Mouse (Mus musculus) embryo, embryonic 9.5 days (tissue): ENCODE data around the gene E330034G19Rik.
"Not testable (repeated sequence)": the region's sequence is repeated elsewhere in the genome, so short reads cannot be mapped to it uniquely, and the experiment has no call there.

Experiments
- DNase-seq: peaks from one replicate; pipeline ENCODE4 v3.0.0-alpha.2; 2017; ENCODE audit errors: extremely low spot score

The E330034G19Rik gene

DNA sequence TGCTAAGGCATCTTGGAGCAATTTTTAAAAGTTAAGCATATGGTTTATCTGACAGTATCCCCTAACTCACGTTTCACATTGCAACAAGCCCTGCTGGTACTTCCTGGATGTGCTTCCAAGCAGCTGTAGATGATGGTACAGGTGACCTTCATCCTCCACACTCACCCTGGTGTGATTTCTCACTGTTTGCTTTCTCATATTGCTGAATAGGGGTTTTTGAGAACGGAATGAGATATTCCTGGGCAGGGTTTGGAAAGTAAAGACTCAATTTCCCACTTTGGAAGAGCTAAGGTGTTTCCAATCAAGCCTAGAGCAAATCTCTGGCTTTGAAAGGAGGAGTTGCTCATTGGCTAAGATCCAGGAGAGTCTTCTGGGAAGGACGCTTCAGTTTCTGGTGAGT is at the start of gene E330034G19Rik:
Gene E330034G19Rik (plus strand): TSS at position 301 of the 400 bp plus-strand sequence.
- no peak for DNase-seq

DNA sequence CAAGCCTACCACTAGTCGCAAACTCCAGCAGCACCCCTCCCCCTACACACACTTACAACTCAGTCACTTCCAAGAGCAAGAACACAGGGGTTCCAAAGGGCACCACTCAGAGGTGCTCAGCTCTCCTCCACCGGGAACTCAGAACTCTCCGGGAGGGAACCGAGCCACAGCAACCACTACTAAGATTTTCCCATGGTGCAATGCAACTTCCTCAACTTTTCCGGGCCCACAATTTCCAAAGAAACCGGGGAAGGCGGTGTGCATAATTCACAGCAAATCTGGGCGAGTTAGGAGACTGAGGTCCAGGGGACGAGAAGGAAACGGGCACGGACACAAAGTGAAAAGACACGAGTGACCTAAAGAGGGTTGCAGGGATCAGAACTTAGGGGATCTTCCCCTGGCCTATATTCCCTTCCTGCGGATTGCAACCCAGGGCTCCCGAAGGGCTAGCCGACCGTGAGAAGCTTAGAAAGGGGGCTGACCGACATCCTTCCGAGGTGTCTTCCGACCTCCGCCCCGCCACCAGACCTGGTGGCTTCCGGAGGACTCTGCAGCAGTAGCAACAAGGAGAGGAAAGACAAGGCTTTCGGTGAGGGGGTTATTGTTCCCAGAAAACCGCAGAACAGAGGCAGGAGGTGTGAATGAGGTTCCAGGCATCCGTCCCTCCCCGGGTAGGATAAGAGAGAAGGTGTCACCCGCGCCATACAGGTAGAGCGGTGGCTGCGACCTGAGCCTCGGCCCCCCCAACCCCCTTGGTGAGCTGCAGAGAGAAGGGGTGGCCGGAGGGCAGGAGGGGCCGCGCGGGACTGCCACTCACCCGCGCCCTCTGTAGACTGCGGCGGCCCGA is 48.5 kb upstream of the E330034G19Rik start:
- peak; percentile 42 for DNase-seq

DNA sequence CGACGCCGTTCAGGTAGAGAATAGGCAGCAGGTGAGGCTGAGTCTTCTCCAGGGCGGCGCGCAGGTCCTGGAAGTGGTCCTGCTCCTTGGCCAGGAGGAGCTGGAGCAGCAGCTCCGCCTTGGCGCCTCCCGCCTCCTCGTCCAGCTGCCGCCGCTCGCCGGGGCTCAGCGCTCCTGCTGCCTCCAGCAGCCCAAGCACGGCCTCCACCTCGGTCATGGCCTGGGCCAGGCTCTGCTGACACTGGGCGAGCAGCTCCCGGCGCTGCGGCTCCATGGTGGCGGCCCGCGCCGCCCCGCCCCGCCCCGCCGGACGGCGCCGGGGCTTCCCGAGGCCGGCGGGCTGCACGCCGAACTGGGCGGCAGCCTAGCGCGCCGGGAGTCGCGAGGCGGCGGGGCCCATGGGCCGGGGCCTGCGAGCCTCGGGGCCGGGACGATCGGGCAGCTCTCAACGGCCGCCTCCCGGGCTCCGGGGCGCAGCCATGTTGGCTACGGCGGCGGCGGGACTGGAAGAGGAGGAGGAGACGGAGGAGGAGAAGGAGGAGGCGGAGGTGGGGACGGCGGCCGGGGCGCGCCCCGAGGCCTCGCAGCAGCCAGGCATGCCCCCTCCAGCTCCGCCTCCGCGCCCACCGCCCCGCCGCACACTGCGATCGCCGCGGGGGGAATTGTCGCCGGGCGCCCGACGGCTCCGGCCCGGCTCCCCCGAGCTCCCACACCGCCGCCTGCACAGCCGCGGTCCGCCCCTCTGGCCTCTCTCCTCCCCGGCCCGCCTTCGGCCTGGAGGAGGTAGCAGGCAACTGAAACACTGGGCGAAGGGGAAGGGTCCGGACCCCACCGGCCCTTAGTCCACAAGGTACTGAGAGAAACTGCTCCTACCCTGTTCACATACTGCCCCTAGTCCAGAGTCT is 47.6 kb upstream of the E330034G19Rik start, which contains the start of gene Dlg5:
Gene Dlg5 (minus strand): TSS at position 744 of the 905 bp plus-strand sequence.
- DNase-seq, result peak; percentile 76

GRCm38 (mm10) chr14:24249926-24250325 is 43.1 kb upstream of the E330034G19Rik start:
- DNase-seq, result no peak

DNA sequence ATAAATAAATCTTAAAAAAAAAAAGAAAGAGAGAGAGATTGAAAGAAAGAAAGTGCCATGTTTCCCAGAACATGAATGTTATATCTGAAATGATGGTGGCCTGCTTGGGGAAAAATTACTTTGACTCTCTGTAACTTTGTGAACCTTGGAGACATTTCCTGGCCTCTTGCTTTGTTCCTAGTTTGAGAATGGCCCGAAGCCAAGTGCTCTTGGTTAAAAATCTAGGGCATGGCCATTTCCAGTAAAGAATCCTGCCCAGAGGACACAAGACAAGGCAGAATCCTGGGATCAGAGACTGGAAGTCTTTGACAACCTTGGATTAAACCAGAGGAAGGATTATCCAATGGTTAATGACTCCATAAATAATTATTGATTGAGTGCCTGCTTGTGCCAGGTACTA is 41.7 kb upstream of the E330034G19Rik start:
- no peak for DNase-seq

DNA sequence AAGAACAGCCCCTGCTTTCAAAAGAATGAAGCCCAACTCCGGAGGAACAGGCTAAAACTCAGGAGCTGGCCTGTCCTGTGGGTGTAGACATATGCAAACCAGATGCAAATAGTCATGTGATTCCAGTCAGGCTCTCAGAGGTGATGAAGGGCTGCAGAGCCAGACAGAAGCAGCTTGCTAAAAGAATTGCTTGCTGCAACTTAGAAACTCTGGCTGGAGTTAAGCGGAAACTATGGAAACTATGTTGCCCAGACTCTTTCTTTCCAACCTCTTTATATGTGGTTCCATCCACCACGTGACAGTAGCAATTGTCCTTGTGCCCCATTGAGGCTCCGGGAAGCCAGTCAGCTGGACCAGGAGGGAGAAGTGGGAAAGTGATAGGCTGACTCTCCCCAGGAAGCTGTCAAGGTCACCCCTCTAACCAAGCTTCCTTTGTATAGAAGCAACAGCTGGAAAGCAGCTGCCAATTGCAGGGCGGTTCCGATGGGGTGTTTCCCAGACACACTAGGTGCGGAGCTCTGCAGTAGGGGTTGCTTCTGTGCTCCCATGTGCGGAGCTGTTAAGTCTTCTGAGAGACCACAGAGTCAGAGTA is 39.3 kb upstream of the E330034G19Rik start:
- peak; percentile 67 for DNase-seq

DNA sequence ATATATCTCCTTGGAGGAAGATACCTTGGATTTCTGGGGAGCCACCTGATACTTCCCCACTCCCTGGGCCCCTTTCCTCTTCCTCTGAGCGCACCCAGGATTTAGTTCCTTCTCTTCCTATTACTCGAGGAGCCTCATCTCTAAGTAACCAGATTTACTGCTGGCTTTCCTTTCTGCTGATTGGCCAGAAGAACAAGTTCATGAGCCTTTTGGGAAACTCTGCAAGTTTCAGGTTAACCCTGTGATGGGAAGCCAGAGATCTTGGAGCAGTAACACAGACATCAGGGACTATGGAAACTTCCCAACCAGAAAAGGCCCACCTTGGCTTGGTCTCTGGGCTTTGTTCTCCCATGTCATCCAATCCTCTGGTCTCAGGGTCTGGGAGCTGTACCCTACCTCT is 37.1 kb upstream of the E330034G19Rik start:
- DNase-seq, result no peak

- no peak for DNase-seq
Observed at GRCm38 (mm10) chr14:24260391-24260790, 32.6 kb upstream of the E330034G19Rik start.

GRCm38 (mm10) chr14:24262382-24262781 is 30.6 kb upstream of the E330034G19Rik start:
- DNase-seq, result no peak

- DNase-seq, result peak; percentile 50
Observed at GRCm38 (mm10) chr14:24262915-24263314, 30.1 kb upstream of the E330034G19Rik start.

GRCm38 (mm10) chr14:24269571-24269970 is 23.4 kb upstream of the E330034G19Rik start:
- DNase-seq, result no peak

- peak; percentile 36 for DNase-seq
Observed at GRCm38 (mm10) chr14:24273575-24273974, 19.4 kb upstream of the E330034G19Rik start.

DNA sequence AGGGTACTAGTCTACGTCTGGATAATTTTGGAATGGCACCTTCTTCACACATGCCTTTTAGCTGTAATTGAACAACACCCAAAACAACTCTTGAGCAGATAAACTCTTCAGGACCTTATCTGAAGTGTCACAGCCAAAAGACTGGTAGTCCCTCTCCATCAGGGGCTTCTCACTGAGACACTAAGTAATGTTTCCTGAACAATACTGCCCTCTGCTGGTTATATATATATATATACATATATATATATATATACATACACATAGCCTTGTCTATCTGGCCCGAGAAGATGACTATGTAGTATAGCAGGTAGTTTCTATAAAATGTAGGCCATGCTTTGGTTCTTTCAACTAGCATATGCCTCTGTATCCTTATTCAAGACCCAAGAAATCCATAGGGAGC is 17.5 kb upstream of the E330034G19Rik start:
- DNase-seq, result no peak

- DNase-seq, result no peak
Observed at GRCm38 (mm10) chr14:24281278-24281677, 11.7 kb upstream of the E330034G19Rik start.

GRCm38 (mm10) chr14:24282276-24282675 is 10.7 kb upstream of the E330034G19Rik start:
- DNase-seq, result no peak

- no peak for DNase-seq
Observed at GRCm38 (mm10) chr14:24286136-24286535, 6.9 kb upstream of the E330034G19Rik start.

- no peak for DNase-seq
Observed at GRCm38 (mm10) chr14:24290726-24291125, 2.3 kb upstream of the E330034G19Rik start.

DNA sequence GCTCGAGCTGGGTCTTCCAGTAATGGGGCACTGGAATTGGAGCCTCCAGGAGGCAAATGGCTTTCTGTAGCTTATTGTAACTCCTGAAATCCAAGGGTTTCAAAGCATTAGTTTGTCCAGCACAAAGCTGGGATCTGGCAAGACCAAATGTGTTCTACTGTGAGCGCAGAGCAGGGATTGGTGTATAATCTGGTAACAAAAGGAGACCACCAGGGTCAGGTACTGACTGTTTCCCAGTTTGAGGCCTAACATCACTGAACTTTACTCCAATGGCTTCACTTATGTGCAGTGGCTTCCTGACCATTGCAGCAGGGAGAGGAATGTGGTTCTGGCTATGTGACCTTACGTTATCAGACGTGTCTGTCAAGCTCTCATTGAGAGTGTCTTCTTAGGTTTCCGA is 617 bp downstream of the E330034G19Rik start:
- DNase-seq, result no peak

GRCm38 (mm10) chr14:24302126-24302525 is 9.1 kb downstream of the E330034G19Rik start:
- not testable (repeated sequence) for DNase-seq

DNA sequence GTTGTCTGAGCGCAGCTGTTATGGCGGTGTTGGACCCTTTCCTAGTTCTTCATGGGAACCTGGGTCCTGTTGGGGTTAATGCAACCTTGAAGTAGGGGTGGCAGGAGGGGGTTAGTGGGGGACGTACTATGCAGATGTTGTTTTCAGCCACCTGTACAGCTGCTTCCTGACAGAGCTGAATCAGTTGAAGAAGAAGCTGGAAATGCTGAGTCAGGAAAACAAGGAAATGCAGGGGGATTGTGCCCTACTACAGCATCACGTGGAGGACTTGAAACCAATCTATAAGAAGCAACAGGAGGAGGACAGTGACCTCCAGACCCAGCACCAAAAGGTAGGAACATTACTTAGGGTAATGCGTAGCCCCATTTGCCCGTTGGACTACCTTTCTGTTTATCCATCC is 13.7 kb downstream of the E330034G19Rik start:
- no peak for DNase-seq

DNA sequence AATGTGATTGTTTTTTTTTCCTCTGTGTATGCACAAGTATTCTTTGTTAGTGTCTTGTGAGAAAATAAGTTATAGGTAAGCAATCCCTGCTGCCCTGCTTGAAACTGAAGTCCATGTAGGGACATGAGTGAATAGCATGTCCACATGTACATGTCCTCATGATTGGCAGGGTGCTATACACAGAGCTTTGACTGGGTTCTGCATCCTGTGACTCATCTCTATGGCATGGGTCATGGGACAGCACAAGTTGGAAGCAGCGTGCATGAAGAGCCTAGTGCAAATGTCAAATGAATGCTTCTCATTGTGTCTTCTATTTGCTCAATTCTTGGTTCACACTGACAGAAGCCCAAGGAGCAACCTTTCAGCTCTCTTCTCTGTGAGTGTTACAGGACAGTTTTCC is 14.1 kb downstream of the E330034G19Rik start:
- no peak for DNase-seq

GRCm38 (mm10) chr14:24311110-24311509 is 18.1 kb downstream of the E330034G19Rik start:
- DNase-seq, result peak; percentile 76
